Mouse (Mus musculus) lung, postnatal 4 days (tissue): ENCODE measurements around the gene Lrr1.

ENCODE experiments used
- DNase-seq, 2 experiments: peaks; one replicate each; pipeline ENCODE4 v3.0.0; 2021

Lrr1 gene

DNA sequence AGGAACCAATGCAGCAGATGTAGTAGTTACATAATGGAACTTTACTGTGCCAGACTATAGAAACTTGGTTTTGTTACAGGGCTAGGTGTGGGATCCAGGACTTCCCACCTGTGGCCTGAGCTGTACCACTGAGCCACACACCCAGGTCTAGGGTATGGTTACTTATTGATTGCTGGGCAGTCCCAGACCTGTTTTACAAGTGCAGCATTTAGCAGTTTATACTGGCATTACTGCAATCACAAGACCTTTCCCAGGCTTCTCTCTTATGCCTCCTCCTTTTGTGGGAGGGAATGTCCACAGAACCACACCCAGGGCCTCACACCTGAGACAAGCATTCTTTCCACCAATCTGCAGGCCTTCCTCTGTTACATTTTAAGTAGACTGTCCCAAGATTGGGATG is 30.4 kb downstream of the Lrr1 start:
- DNase-seq, result no peak

DNA sequence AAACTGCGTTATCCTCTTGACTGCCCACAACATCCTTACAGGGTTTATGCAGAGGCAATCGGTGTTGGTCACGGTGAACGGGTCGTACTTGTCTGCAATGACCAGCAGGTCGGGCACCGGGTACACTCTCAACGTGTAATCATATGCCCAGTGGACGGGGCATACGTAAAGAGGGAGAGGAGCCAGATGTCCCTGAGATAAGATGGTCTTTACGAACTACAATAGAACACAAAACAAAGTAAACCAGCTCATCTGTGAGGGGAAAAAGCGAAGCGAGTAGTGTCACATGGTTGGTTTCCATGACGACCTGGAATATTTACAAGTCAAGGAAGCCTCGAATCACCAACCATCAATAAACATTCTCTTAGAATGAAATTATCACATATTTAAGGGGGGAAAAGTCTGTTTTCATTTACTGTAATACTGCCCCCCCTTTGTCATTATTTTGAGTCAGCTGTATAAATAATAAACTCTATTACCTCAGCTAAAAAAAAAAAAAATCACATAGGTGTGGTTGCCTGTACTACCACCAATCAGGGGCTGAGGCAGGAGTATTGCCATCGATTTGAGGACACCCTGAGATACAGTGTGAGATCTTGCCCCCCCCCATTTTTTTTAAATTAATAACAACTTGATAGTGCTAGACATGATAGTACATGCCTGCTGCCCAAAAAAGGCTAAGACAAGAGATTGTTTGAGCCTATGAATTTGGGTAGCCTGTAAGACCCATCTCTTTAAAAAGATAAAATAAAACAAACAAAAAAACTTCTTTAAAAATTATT is 35.6 kb downstream of the Lrr1 start, which contains the start of gene Gm49384:
Gene Gm49384, minus strand, starts transcription at position 216 of the 782 bp plus-strand sequence.
- no peak for DNase-seq

DNA sequence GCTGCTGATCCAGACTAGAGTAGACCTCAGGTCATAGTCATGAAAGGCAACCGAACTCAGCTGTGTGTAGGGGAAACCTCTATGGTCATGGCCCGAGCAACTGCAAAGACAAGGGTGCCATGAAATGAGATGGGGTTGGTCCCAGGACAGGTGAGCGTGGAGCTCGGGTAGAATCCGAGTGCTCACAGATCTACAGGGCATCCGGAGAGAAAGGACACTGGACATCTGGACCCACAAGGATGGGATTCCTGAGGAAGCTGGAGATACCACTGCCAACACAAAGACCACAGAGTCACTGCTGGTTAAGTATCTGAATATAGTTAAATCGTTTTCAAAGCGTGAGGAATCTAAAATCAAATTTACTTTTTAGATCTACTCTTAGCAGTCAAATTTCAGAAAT is 38.8 kb downstream of the Lrr1 start:
- no peak for DNase-seq

DNA sequence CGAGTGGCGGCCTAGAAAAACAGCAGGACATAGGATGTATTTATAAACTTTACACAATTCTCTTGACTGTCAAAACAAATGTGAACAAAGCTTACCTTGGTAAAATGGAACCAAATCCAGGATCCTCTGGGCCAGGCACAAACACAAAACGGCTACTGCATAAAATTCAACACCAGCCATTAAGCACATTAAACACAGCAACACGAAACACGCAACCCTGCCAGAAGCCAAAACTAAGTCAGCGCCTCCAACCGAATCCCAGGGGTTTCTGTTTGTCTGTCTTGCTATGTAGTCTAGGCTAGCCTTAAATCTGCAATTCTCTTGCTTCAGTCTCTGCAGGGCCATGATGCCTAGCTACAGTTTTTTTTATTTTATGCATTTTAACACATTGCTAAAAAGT is 39.3 kb downstream of the Lrr1 start:
- DNase-seq, result no peak

DNA sequence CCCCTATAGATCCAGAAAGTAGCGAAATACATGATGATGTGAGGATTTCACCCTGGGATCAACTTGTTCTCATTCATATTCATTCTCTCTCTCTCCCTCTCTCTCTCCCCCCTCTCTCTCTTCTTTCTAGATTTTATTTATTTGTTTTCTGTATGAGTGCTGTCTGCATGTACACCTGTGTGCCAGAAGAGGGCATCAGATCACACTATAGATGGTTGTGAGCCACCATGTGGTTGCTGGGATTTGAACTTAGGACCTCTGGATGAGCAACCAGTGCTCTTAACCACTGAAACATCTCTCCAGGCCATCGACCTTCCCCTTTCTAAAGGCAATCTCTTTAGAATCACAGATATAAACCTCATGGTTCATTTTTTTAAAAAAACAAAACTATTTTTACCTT is 39.9 kb downstream of the Lrr1 start:
- DNase-seq, result no peak

DNA sequence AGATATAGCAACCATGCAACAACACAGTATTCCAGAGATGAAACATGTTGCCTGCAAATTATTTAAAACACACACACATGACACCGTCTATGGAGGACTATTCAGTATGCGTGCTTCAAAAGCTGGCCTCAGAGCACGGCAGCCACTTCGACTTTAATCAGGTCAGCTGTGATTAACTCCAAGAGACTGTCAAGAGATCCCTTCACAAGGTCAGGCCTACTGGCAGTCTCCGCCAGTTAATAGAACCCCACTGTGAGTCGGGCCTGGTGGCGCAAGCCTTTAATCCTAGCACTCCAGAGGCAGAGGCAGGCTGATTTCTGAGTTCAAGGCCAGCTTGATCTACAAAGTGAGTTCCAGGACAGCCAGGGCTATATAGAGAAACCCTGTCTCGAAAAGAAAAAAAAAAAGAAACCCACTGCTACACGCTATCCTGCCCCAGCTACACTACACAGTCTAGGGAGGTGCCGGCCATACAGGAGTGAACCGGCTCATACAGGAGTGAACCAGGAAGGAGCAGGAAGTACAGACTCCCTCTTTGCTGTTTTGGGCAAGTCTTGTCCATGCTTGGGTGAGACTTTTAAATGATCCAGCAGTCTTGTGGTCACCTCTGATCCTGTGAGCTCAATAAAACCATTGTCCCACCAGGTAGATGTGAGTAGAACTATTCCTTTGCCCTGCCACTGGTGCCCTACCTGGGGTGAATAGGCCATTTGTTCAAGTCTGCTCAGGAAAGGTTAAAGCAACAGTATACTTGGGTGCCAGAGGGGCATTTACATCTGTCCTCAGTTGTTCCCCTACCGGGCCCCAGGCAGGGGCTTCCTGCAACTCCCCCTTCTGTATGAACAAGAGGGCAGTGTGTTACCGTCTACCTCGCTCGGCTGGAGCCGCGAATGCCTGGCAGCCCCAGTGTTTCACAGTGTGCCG is 41.7 kb downstream of the Lrr1 start:
- DNase-seq, result no peak

DNA sequence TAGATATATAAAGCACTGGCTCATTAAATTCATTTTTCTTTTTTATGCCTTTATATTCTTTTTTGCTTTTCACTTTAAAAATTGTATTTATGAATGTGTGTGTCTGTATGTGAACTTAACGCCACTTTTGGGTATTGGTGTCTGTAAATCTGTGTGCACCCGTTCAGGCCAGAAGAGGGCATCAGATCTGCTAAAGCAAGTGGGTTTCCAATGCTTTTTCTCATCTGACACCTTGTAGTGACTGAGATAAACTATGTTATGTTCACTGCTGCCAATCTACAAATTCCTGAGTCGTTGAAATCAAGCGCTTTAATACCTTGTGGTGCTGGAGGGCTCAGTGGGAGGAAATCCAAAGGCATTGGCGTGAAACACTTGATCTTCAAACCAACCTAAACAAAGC is 42.4 kb downstream of the Lrr1 start:
- no peak for DNase-seq

DNA sequence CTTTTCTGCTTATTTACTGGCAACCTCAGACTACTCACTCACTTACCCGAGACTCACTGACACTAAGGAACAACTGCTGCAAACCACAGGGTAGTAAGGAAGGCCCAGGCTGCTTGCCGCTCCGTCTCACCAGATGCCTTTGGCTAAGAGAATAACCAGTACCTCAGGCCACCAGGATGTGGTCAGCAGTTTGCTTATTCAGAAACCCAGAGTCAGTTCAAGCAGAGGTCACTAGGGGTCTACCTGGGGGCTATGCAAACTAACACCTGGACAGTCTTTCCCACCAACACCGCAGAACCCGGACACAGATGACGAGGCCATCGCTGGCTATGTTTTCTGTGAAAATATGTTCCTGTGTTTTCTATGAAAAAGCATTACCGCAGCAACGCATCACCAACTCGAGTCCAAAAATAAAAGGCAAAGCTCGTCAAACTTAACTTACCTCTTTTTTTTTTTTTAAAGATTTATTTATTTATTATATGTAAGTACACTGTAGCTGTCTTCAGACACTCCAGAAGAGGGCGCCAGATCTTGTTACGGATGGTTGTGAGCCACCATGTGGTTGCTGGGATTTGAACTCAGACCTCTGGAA is 44.7 kb downstream of the Lrr1 start:
- DNase-seq, result no peak

DNA sequence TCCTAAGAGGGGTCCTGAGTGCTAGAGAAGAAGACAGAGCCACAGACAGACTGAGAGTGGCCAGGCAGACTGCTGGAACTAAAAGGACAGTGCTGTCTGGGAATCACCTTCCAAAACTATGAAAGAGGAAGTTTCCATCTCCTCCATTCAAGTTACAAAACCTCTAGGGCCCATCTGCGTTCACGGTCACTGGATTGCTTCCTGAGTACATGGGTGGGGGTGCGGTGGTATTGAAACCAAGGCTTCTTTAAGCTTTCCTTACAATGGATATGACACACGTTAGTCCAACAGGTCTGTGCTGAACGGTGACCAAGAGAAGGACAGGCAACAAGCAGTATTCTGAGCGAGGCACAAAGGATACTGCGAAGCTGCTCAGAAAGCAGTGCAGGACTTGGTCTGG is 45.8 kb downstream of the Lrr1 start:
- no peak for DNase-seq

DNA sequence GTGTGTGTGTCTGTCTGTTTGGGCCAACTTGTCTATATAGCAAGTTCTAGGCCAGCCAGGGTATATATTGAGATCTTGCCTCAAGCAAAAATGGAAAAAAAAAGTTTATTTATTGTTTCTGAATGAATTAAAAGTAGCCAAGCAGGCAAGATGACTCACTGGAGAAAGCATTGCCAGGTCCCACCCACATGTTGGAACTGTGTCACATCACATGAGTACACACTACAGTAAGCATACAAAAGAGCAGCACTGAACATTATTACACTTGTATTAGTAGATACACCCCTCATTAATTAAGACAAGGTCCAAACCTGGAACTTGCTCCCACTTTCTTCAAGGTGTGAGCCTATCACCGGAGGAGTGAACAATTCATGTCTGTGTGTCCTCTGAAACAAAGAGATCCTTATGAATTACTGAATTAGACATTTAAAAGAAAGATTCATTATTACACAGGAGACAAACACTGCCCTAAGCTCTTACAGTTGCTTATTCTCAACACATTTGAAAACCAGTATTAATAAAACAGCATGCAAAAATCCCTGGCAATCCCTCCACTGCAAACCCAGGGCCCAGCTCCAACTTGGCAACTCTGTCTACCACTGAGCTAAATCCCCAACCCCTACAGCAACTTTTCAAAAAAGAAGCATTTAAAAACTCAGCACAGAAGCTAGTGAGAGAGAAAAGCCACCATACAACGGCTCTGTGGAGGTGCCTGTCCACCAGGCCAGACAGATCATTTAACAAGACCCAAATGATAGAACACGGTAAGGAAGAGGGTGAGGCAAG is 46.6 kb downstream of the Lrr1 start:
- DNase-seq, result peak; percentile 43 to 50

DNA sequence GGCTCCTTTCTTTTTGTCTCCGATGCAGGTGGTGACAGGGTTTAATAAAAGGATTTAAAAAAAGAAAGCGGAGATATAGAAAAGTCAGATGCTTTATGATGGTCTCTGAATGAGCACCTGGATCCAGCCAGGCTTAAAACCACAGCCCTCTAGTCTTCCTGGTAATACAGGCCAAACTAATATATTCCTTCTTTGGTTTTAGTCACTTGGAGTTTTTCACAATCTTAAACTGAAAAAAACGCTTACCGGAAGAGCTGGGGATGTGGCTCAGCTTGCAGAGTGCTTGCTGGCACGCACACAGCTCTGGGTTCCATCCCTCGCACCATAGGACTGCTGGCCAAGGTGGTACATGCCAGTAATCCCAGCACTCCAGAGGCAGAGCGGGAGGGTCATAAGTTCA is 48.0 kb downstream of the Lrr1 start:
- DNase-seq, result no peak

DNA sequence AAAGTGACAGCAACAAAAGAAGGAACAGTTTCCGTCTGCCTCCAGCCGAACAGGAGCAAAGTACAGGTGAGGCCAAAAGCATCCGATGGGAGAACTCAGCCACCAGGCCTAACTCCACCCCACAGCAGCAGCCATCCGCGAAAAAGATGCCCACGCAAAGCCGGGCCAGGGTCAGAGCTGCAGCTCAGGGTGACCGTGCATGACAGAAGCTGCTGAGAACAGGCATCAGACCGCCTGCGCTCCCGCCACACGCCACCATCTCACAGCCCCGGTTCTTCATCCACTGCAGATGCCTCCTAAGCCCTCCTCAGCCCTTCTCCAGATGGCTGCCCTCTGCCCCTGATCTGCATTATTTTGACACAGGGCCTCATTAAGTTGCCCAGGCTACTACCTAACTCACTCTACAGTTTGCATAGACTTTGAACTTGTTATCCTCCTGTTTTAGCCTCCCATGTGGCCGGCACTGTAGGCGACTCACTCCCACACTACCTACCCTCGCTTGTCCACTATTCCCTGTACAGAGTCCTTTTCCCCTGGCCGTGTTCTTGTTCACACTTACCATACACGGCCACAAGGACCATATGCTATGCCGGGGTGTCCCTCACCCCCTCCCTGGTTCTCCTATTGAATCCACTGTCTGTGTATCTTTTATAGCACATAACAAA is 52.1 kb downstream of the Lrr1 start:
- DNase-seq, result no peak

DNA sequence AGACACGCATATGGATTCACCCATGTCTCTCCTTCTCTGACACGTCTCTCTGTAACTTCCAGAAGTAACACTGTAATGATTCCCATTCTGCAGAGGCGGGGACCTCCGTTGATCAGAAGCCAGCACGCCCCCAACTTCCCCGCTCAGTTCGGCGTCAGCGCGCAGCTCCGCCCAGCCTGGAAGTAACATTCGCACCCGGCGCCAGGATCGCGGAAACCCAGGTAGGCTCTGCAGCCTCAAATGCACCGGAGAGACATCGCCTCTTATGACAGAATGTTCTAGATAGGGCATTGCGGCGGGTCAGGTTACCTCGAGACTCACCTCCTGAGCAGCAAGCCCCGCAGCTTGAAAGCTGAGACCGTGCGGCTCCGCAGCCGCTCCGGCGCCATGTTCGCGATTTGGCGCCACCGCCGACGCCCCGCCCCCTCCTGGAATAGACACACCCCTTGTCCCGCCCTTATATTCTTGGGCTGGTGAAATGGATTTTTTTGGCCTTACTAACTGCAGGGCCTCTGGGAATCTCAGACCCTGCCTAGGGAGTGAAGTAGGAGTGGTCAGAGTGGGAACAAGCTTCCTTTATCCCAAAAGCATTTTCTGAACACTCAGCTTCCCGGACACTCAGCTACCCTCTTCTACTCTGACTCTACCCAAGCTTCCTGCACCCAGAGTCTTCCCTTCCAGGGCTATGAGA is 59.3 kb downstream of the Lrr1 start, which contains the start of gene Pole2:
Gene Pole2, minus strand, starts transcription at position 420 of the 691 bp plus-strand sequence.
- DNase-seq, result peak; percentile 92 to 94
